12 mouse cellular contexts compared by ENCODE assay signal in genomic region chr15:79442961-79443518, GRCm38 (mm10). TPM values are rescaled to one million over a fixed set of nuclear protein-coding genes. Genes with fewer than 3 reads are reported as not detected.
DNase-seq lines count a peak whose midpoint lies in the region; ATAC-seq and TF ChIP-seq lines count a peak whose summit lies in the region.
"Had no signal": no experiment of that assay in that cellular context is flagged by ENCODE, and none has a peak within 500 bp of the region (broad histone marks: within the 10 kb centered on the region; RNA-seq: fewer than 3 reads in every experiment).

No protein-coding gene starts in this region.

- peak overlapping the region; percentile 88; the same call in 1 of the 2 replicates for H3K4me2 ChIP-seq in heart, embryonic 13.5 days
- no peak overlapping the region for H3K4me2 ChIP-seq in limb, embryonic 13.5 days (replicated peaks)

- peak overlapping the region; percentile 88 for H3K4me3 ChIP-seq in cerebellum, adult 2 months (replicated peaks; ENCODE audit: insufficient read depth, low read depth, low read length)
- H3K4me3 ChIP-seq in heart, embryonic 13.5 days: 0 out of 2 replicates have a peak overlapping the region, but pooled peaks have one; percentile 94
- H3K4me3 ChIP-seq in cortical plate, adult 2 months (ENCODE audit: insufficient read depth, low read length): no peak overlapping the region
- H3K4me3 ChIP-seq in limb, embryonic 13.5 days: no peak overlapping the region

- no peak for ATAC-seq in heart, embryonic 13.5 days (ENCODE audit: extremely low read depth, insufficient number of reproducible peaks, low FRiP score, low TSS enrichment)
- ATAC-seq in limb, embryonic 13.5 days (ENCODE audit: low FRiP score, low read depth): no peak
- ATAC-seq in megakaryocyte progenitor cell, adult 5-6 weeks (replicated peaks; ENCODE audit: poor library complexity): no peak

- no peak for TF ChIP-seq POLR2A in cerebellum, adult 2 months (IDR thresholded peaks at IDR 0.05; ENCODE audit: borderline replicate concordance, insufficient read depth, low read length)
- TF ChIP-seq POLR2A in cortical plate, adult 2 months (IDR thresholded peaks at IDR 0.05; ENCODE audit: extremely low read depth, insufficient read depth, low read length): no peak

- no peaks in the 10 kb centered on the region for H3K27me3 ChIP-seq in cerebellum, adult 2 months (ENCODE audit: control insufficient read depth, insufficient read depth, low read length)
- H3K27me3 ChIP-seq in heart, embryonic 13.5 days (replicated peaks): no peaks in the 10 kb centered on the region
- H3K27me3 ChIP-seq in limb, embryonic 13.5 days: no peaks in the 10 kb centered on the region
- H3K27me3 ChIP-seq: kidney, embryonic 15.5 days had no signal

- H3K9me3 ChIP-seq in heart, embryonic 13.5 days: no peaks in the 10 kb centered on the region
- H3K9me3 ChIP-seq in limb, embryonic 13.5 days: no peaks in the 10 kb centered on the region
- H3K9me3 ChIP-seq: kidney, embryonic 15.5 days; liver, embryonic 13.5 days had no signal

- DNase-seq in cerebellum, adult 2 months: no peak
- DNase-seq in cerebellum, adult 11-12 months: no peak
- DNase-seq in heart, adult 8-10 months (ENCODE audit: low spot score): no peak
- no peak for DNase-seq in spleen, postnatal 4 days (ENCODE audit: low spot score in 2 of 2)
- DNase-seq: embryo, embryonic 11 days; liver, embryonic 13.5 days; thymus, adult 18-20 months had no signal

- H3K27ac ChIP-seq in cerebellum, adult 2 months (ENCODE audit: insufficient read depth, low read length): no peak overlapping the region
- H3K27ac ChIP-seq in heart, embryonic 13.5 days (replicated peaks): no peak overlapping the region
- peak overlapping the region; percentile 8 for H3K27ac ChIP-seq in cortical plate, adult 2 months (ENCODE audit: insufficient read depth, low read length)
- H3K27ac ChIP-seq in limb, embryonic 13.5 days: no peak overlapping the region
- H3K27ac ChIP-seq: liver, embryonic 13.5 days had no signal

- TF ChIP-seq CTCF in cerebellum, adult 2 months (IDR thresholded peaks at IDR 0.05; ENCODE audit: borderline replicate concordance, insufficient read depth, low read depth, low read length): no peak
- TF ChIP-seq CTCF in cortical plate, adult 2 months (IDR thresholded peaks at IDR 0.05; ENCODE audit: extremely low read depth, insufficient read depth, low read length): no peak

- WGBS in cerebellum, adult 2 months: 46% methylated on average over 9 of the region's 9 CpGs
- 81% methylated on average over 9 of the region's 9 CpGs for WGBS in heart, embryonic 13.5 days
- WGBS in limb, embryonic 13.5 days: 83% methylated on average over 9 of the region's 9 CpGs

- peaks cover 7% of the 10 kb centered on the region for H3K36me3 ChIP-seq in heart, embryonic 13.5 days
- H3K36me3 ChIP-seq in limb, embryonic 13.5 days: peaks cover 10% of the 10 kb centered on the region
- H3K36me3 ChIP-seq: liver, embryonic 13.5 days had no signal

- peak overlapping the region; percentile 99 for H3K9ac ChIP-seq in heart, embryonic 13.5 days
- peak overlapping the region; percentile 2; the same call in 1 of the 2 replicates for H3K9ac ChIP-seq in limb, embryonic 13.5 days

- peaks cover 27% of the 10 kb centered on the region for H3K4me1 ChIP-seq in cerebellum, adult 2 months (ENCODE audit: control insufficient read depth, insufficient read depth, low read length)
- H3K4me1 ChIP-seq in heart, embryonic 13.5 days: peaks cover 42% of the 10 kb centered on the region
- peaks cover 16% of the 10 kb centered on the region for H3K4me1 ChIP-seq in cortical plate, adult 2 months (ENCODE audit: control insufficient read depth, insufficient read depth, low read length)
- peaks cover 39% of the 10 kb centered on the region for H3K4me1 ChIP-seq in limb, embryonic 13.5 days

RNA-seq across cellular contexts. Expression of gene Csnk1e, which starts 12.3 kb away (rescaled TPM):
- polyA plus RNA-seq in cerebellum, adult 2 months (2012; rRNA removed): 110 and 122 TPM in 2 replicates
- polyA plus RNA-seq in heart, embryonic 13.5 days (2015; fragmentation: Nextera tagmentation; extraction: Ambion mirVana): 64.8 and 76.2 TPM in 2 replicates
- total RNA-seq in heart, adult 8-10 months (2022): 10 to 100 TPM; 49.3 to 64.6 (median 56.6) TPM
- polyA plus RNA-seq in cortical plate, adult 2 months (2012; rRNA removed): 185 and 194 TPM in 2 replicates
- polyA plus RNA-seq in limb, embryonic 13.5 days (2015; fragmentation: Nextera tagmentation; extraction: Ambion mirVana): 109 and 116 TPM in 2 replicates
- 32.0 and 45.6 TPM in 2 replicates for total RNA-seq in megakaryocyte progenitor cell, adult 5-6 weeks (2015)
- 29.1 and 30.7 TPM in 2 replicates for total RNA-seq in megakaryocyte progenitor cell, adult 5-6 weeks (2017)

RNA-seq across cellular contexts. Expression of gene Tmem184b, which starts 39.7 kb away (rescaled TPM):
- polyA plus RNA-seq in cerebellum, adult 2 months (2012; rRNA removed): 88.5 and 95.4 TPM in 2 replicates
- 65.8 and 72.7 TPM in 2 replicates for polyA plus RNA-seq in heart, embryonic 13.5 days (2015; fragmentation: Nextera tagmentation; extraction: Ambion mirVana)
- 10 to 100 TPM; 34.6 to 46.1 (median 39.0) TPM for total RNA-seq in heart, adult 8-10 months (2022)
- 69.6 and 75.6 TPM in 2 replicates for polyA plus RNA-seq in cortical plate, adult 2 months (2012; rRNA removed)
- polyA plus RNA-seq in limb, embryonic 13.5 days (2015; fragmentation: Nextera tagmentation; extraction: Ambion mirVana): 70.8 and 77.6 TPM in 2 replicates
- total RNA-seq in megakaryocyte progenitor cell, adult 5-6 weeks (2015): 12.0 and 12.2 TPM in 2 replicates
- 4.0 and 4.3 TPM in 2 replicates for total RNA-seq in megakaryocyte progenitor cell, adult 5-6 weeks (2017)

Comparison
In these comparisons a context has a peak if more than half of its experiments do, and no peak if none do; other contexts are left out.
1. H3K4me3 ChIP-seq: peak in cerebellum, adult 2 months (single experiment) and heart, embryonic 13.5 days (single experiment); none in cortical plate, adult 2 months (single experiment) and limb, embryonic 13.5 days (single experiment).